Mouse (Mus musculus) midbrain, embryonic 15.5 days (tissue): ENCODE data around the gene Gm10985. TPM values are rescaled to one million over a fixed set of nuclear protein-coding genes. Genes with fewer than 3 reads are reported as not detected.

Source experiments
- ATAC-seq: fragments of 200-750 bp; cut with Nextera tagmentation; replicated peaks from 2 replicates; pipeline ENCODE4 v1.8.0; 2017; ENCODE audit warnings: moderate TSS enrichment
- H3K27ac ChIP-seq: fragments of 300-500 bp; sonication (generic); 2 replicates; pipeline ENCODE4 v1.5.1; 2015; ENCODE audit warnings: mild to moderate bottlenecking, inconsistent platforms
- H3K27me3 ChIP-seq: fragments of 300-500 bp; sonication (generic); replicated peaks from 2 replicates; pipeline ENCODE4 v1.6.1; 2015; ENCODE audit warnings: inconsistent platforms
- H3K36me3 ChIP-seq: fragments of 300-500 bp; sonication (generic); replicated peaks from 2 replicates; pipeline ENCODE4 v1.6.1; 2015; ENCODE audit warnings: inconsistent platforms
- H3K4me1 ChIP-seq: fragments of 300-500 bp; sonication (generic); 2 replicates; pipeline ENCODE4 v1.6.1; 2015; ENCODE audit warnings: inconsistent platforms
- H3K4me2 ChIP-seq: fragments of 300-500 bp; sonication (generic); 2 replicates; pipeline ENCODE4 v1.6.1; 2015; ENCODE audit warnings: inconsistent platforms, mild to moderate bottlenecking, moderate library complexity
- H3K4me3 ChIP-seq: fragments of 300-500 bp; sonication (generic); 2 replicates; pipeline ENCODE4 v1.5.1; 2015; ENCODE audit warnings: mild to moderate bottlenecking, inconsistent platforms
- H3K9ac ChIP-seq: fragments of 300-500 bp; sonication (generic); 2 replicates; pipeline ENCODE4 v1.6.1; 2015; ENCODE audit warnings: mild to moderate bottlenecking, inconsistent platforms
- H3K9me3 ChIP-seq: fragments of 300-500 bp; sonication (generic); 2 replicates; pipeline ENCODE4 v1.6.1; 2016; ENCODE audit warnings: inconsistent platforms
- WGBS: fragments of 180-500 bp; shearing (Covaris S2); methylation state at CpG from one replicate; pipeline ENCODE4 v1.1.7; 2015; ENCODE audit warnings: mixed read lengths; 5-methylcytosine and 5-hydroxymethylcytosine counted together
- polyA plus RNA-seq: library from polyadenylated mRNA; unstranded; fragments of >200 nt; fragmentation: Nextera tagmentation; extraction: Ambion mirVana; gene quantifications from 2 replicates; pipeline ENCODE4 v1.2.1, GENCODE M21; 2015

Gm10985 gene
- polyA plus RNA-seq, 1 experiment from 2014 or later = not detected

DNA sequence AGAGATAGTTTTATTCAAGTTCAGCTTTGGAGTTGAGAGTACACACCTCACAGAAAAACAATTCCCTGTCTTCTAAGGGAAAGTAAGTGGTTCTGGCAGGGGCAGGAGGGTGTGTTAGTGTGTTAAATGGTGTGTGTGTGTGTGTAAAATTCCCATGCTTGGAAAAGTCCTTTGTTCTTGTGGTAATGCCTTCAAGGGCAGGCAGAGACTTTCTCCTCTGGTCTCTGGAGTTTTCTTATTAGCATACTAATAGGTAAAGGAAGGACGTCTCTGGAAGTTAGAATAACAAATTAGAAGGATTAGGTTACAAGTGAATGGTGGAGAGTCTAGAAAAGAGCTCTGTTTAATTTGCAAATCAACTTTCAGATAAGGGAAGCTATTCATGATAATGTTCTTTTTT is 24.4 kb downstream of the Gm10985 start:
- no peaks in the 10 kb centered on the region for H3K9me3 ChIP-seq
- ATAC-seq = peak; percentile 65
- no peak overlapping the region for H3K4me2 ChIP-seq
- H3K27me3 ChIP-seq = no peaks in the 10 kb centered on the region
- H3K36me3 ChIP-seq = no peaks in the 10 kb centered on the region
- 2% methylated on average over 1 of the region's 1 CpGs for WGBS
- H3K27ac ChIP-seq = peak overlapping the region; percentile 30; the same call in 1 of the 2 replicates
- no peak overlapping the region for H3K9ac ChIP-seq
- no peaks in the 10 kb centered on the region for H3K4me1 ChIP-seq
- H3K4me3 ChIP-seq = no peak overlapping the region

DNA sequence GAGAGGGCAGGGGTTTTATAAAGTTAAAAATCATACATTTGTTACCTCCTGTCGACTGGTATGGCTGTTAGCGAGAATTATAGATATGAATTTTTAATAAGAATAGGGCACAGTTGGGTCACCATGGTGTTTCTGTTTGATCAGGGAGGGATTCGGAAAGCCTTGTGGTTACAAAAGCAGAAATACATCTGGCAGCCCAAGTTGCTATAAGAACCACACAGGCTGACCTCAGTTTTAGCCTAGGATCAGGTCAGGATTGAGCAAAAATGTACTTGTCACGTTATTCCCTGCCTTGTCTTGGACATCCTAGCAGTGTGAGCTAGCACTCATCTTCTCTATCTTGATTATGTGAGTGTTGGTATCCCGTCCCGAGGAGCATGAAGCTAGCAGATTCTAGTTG is 25.6 kb downstream of the Gm10985 start:
- WGBS = 82% methylated on average over 6 of the region's 6 CpGs
- Histone ChIP-seq H3K27me3 (no peaks in the 10 kb centered on the region), H3K9ac (no peak overlapping the region), H3K9me3 (no peaks in the 10 kb centered on the region), H3K4me3 (no peak overlapping the region), H3K4me2 (no peak overlapping the region), H3K36me3 (no peaks in the 10 kb centered on the region), H3K27ac (no peak overlapping the region), H3K4me1 (no peaks in the 10 kb centered on the region)
- ATAC-seq = no peak

DNA sequence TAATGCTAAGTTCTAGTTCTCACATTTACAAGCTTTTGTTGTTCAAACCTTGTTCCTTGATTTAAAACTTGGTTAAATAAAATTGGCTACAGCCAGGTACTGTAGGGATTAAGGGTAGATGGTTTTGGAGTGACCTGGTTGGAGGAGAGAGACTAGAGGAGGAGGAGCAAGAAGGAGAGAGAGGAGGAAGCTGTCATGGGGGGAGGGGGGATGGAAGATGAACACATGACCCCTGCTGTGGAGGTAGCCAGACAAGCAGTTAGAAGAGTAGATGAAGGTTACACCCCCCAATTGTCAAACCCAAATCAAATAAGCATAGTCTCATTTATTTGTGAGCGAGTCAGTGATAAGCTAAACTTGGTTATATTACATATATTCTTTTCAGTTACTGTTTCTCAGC is 26.7 kb downstream of the Gm10985 start:
- H3K9ac ChIP-seq = no peak overlapping the region
- H3K4me1 ChIP-seq = no peaks in the 10 kb centered on the region
- WGBS = 95% methylated on average over 1 of the region's 1 CpGs
- ATAC-seq = no peak
- H3K36me3 ChIP-seq = no peaks in the 10 kb centered on the region
- H3K4me2 ChIP-seq = no peak overlapping the region
- no peak overlapping the region for H3K27ac ChIP-seq
- H3K4me3 ChIP-seq = no peak overlapping the region
- H3K9me3 ChIP-seq = no peaks in the 10 kb centered on the region
- H3K27me3 ChIP-seq = no peaks in the 10 kb centered on the region

DNA sequence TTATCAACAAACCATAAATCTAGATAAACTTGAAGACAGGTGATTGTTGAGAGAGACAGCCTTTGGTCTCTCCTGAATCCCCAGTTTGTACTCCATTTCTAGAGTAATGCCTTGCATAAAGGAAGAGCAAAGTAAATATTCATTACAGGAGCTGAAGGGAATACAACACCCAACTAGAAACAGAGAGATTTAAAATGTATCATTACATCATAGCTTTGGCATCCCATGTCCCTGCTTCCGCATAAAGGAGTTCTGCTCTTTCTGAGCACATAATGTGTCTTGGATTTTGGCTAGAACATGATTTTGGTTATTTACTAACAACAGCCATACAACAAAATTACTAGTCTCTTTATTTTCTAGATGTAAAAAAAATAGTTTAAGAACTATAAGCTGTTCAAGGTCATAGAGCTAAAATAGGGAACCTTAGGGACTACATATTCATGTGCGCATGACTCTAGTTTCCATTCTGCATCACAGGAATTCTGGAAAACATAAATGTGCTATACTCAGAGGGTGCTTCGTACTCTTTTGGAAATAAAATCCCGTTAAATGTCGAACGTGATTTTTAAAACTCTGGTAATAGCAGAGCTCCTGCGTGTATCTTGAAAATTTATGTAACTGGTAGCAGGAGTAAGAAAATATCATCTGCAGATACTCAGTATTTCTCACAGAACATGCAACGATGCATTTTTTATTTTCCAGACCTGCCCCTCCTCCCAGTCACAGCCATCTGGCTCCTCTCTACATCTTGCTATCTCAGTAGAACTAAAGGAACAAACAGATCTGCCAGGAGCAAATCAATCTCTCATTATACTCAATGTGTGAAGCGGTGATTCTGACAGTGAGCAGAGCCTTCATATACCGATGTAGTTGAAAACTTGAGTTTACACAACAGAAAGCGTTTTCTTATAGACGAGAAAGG is 46.0 kb downstream of the Gm10985 start:
- no peak for ATAC-seq
- 87% methylated on average over 12 of the region's 12 CpGs for WGBS

More for the DNA sequence above, 46.0 kb downstream of the Gm10985 start:
- Histone ChIP-seq H3K9me3 (no peaks in the 10 kb centered on the region), H3K4me2 (no peak overlapping the region), H3K4me1 (no peaks in the 10 kb centered on the region), H3K36me3 (no peaks in the 10 kb centered on the region), H3K4me3 (no peak overlapping the region), H3K27ac (no peak overlapping the region), H3K9ac (no peak overlapping the region), H3K27me3 (no peaks in the 10 kb centered on the region)

Other genes with a start within 250 kb of the Gm10985 start
- gene Frem2, start 187.7 kb upstream of the Gm10985 start, polyA plus RNA-seq = 1.0 and 1.1 TPM in 2 replicates
- gene Ufm1, start 18.7 kb downstream of the Gm10985 start, polyA plus RNA-seq = 84.8 and 87.2 TPM in 2 replicates